Mouse (Mus musculus) heart, postnatal 25 days (tissue): ENCODE measurements around the gene Tap2. TPM values are rescaled to one million over a fixed set of nuclear protein-coding genes. Genes with fewer than 3 reads are reported as not detected.

Experiments used
- DNase-seq: peaks from one replicate; pipeline ENCODE4 v3.0.0; 2022; ENCODE audit warnings: low spot score
- intact Hi-C: fragments of 180-260 bp; cut with DNase I; formaldehyde crosslinking; loops from one replicate; pipeline ENCODE4 v1.15.1; 2025
- total RNA-seq, 2 experiments: library from RNA; stranded (reverse); gene quantifications; 2 replicates each; pipeline ENCODE4 v1.2.3; 2021

Gene Tap2
- total RNA-seq, 2 experiments from 2014 or later, result 21.2 to 22.0 TPM

DNA sequence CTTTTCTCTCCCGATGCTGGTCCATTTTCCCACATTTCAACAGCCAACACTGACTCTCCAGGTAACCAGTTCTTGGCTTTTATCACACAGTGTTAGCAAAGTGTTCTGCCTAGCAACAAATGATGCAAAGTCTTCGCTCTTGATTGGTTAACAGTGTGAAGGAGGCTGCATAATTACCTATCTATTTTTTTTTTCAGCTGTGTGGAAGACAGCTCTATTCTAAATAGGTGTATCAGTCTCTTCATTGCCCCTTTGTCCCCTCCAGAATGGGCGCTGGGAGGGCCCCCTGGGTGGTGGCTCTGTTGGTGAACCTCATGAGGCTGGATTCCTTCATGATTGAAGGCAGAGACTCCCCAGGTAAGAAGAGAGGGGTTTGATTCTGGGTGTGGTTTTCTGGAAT, 35.4 kb downstream of the Tap2 start, which contains the start of gene H2-Ob:
TSS of gene H2-Ob (plus strand) at position 198 of the 400 bp plus-strand sequence.
- DNase-seq, result no peak

DNA sequence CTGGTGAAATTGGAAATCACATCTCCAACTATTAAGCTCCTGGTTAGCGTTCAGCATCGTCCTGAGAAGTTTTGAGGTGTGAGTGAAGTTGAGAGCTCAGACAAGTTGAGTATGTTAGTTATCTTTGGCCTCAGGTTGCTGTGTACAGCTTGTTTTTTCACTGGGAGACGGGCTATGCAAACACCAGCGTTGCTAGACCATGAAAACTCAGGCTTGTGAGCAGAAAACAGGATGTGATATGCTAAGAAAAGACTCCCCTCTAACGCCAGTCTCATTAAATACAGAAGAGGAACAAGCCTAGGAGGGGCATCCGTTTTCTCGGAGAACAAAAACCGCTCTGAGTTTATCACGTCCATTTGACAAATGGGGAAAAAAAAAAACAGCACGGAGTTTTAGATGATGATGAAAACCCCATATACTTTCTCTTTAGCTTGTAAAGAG, 36.3 kb downstream of the Tap2 start:
- no peak for DNase-seq

More for the DNA sequence above, 35.4 kb downstream of the Tap2 start, which contains the start of gene H2-Ob:
- intact Hi-C loops, result loop anchor here (5.0 kb wide), 1 partner anchor 161 kb away; no protein-coding TSS in a partner anchor

DNA sequence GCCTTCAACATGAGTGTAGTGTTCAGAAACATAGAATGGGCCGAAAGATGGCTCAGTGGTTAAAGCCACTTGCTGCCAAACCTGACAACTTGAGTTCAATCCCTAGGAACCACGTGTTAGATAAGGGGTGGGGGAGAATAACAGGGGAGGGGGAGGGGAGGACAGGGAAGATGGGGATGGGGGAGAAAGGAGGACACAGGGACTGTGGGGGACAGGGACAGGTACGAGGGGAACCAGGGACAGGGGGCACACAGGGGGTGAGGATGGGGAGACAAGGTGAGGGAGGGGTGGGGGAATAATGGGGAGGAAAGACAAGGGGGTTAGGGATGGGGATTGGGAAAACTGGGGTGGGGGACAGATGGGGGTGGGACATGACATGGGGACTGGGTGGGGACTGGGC, 37.0 kb downstream of the Tap2 start:
- no peak for DNase-seq
- intact Hi-C loops, result no loop called here

More for the DNA sequence above, 36.3 kb downstream of the Tap2 start:
- intact Hi-C loops, result loop anchor here (5.0 kb wide), 1 partner anchor 162 kb away; no protein-coding TSS in a partner anchor

DNA sequence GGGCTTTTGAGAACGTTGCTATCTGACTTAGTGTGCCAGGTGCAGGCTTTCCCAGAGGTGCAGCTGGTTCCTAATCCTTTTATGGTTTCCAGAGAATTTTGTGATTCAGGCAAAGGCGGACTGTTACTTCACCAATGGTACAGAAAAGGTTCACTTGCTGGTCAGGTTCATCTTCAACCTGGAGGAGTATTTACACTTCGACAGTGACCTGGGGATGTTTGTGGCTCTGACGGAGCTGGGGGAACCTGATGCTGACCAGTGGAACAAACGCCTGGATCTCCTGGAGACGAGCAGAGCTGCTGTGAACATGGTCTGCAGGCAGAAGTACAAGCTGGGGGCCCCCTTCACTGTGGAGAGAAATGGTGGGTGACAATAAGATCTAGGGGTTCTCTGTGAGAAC, 37.6 kb downstream of the Tap2 start:
- intact Hi-C loops, result no loop called here
- DNase-seq, result no peak

DNA sequence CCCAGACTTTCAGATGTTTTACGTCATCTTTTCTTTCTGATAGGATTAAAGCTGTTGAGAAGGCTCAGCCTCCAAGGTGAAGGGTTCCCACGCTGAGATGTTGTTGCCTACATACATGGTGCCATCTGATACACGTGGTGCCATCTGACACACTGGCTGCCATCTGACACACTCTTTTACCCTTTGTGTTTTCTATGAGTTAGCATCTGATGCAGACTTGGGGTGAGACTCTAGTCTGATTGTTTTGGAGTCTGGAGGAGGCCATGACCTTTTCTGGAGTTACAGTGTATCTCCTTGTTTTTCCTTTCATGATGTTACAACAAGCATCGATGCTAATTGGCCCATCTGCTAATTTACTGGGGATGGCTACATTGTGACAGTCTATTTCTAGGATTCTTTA, 41.3 kb downstream of the Tap2 start:
- intact Hi-C loops, result no loop called here
- DNase-seq, result no peak

DNA sequence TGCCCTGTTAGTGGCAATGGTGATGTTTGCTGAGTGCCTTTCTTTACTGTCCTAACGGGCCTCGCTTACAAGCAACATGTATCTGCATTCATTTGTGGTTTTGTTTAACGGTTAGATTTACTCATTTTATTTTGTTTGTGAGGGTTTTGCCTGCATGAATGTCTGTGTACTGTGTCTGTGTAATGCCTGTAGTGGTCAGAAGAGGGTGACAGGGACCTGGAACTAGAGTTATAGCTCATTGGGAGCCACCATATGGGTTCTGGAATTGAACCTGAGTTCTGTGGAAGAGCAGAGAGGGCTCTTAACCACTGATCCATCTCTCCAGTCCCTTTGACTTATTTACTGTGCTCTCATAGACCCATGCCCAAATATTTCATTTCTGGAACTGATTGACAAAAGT, 43.7 kb downstream of the Tap2 start:
- no peak for DNase-seq
- intact Hi-C loops, result no loop called here

DNA sequence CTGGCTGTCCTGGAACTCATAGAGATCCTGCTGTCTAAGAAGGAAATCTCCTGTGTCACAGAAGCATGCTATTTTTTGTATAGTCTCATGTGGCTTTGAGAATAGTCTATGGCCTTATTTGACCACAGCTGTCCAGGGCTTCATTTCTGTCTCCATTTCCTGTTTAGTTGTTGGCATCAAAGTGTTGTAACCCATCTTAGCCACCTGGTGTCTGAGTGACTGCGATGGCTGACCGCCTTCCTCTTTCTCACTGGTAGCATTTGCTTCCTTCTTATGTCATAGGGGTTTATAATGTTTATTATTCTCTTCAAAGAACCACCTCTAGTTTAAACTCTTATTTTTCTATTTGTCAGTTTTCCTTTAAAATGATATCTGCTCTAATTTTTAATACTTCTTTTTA, 45.4 kb downstream of the Tap2 start:
- DNase-seq, result no peak
- intact Hi-C loops, result no loop called here

DNA sequence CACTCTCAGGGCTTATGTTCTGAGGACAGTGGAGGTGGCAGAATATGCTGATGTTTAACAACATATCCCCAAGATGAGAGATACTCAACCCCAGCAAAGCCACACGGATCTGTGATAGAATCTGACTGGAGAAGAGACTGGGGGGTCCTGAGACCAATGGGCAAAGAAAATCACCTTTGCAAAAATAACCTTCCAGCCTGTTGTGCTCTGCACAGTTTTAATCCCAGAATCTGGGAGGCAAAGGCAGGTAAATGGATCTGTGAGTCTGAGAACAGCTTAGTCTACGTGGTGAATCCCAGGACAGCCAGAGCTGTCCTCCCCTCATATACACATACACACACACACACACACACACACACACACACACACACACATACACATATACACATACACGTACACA, 46.0 kb downstream of the Tap2 start:
- intact Hi-C loops, result no loop called here
- no peak for DNase-seq

DNA sequence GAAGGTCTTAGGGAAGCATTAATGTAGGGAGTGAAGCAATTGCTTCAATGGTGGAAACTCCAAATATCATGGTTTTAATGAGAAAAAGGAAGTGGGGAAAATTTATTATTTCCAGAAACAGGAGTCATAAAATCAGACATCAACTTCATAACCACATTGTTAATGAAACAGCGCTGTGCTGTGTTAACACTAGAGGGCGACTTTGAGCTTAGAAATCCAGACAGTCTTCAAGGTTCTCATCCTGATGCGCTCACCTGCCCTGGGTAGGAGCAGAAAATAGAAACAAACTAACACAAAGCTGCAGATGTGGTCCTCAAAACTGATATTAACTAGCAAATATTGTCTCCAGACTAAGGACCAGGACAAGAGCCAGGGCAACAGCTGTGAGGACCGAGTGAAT, 46.6 kb downstream of the Tap2 start:
- no peak for DNase-seq
- intact Hi-C loops, result loop anchor here (1.0 to 5.0 kb wide), 3 partner anchors 63 to 162 kb away; no protein-coding TSS in a partner anchor

DNA sequence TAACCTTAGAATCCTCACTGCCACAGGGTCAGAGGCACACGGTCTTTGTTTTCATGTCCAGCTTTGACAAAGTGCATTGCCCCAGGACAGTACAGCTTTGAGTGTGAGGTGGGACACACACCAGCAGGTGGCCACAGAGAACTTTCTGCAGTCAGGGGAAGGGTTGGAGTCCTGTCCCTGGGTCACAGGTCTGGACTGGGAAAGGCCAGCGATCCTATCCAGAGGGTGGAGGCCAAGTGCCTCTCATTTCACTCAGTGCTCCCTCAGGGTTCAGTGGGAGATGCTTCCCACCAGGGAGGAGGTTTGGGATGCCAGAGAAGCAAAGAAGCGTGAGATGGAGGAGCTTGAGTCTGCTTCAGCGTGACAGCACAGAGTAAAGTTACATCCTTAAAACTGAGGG, 48.3 kb downstream of the Tap2 start:
- intact Hi-C loops, result loop anchor here (2.0 to 5.0 kb wide), 2 partner anchors 61 to 161 kb away; no protein-coding TSS in a partner anchor
- no peak for DNase-seq

DNA sequence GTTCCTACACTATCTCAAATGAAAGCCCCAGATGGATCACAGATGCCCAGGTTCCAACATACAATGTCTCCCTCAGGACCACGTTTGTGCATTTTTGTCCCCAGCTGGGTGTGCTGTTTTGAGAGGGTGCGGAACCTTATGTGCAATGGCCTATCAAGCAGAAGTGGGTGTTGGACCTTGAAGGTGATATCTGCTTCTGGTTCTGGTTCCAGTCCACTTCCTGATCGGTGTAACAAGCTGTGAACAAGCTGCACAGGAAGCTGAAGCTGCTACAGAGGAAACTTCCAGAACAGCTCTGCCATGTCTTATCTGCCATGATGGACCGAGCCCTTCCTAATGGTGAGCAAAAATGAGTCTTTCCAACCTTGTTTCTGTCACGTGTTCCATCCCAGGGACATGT, 53.2 kb downstream of the Tap2 start:
- intact Hi-C loops, result no loop called here
- DNase-seq, result no peak

DNA sequence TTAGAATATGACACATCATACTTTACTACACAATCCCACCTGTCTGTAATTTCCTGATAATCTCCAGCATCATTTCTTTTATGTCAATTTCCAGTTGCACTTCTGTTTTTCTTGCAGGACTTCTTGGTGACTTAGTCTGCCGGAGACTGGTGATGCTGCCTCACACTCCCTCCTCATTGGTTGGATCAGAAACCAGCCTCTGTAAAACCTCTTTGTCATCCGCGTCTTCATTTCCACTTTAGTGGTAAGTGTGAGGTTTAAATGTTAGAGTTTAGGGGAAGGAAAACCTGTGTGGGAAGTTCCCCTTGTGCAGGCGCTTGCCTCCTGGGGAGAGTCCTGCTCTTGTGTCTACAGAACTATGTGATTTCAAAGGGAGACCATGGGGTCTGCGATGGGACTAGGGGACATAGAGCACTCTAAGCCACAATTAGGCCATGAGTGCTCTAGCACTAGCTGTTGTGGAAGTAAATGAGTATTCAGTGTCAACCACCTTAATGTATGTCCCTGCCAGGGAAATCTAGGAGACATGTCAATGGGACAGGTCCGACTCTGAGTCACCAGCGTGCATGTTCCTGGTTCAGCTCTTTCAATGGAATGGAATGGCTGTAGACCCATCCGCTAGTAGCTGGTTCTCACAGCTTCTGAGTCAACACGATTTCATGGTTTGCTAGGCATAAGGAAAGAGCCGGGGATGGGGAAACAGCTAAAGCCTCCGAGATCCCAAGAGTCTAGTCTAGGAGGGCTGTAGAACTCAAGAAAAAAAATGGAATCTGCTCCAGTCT, 54.5 kb downstream of the Tap2 start, which contains the start of gene H2-Ab1:
TSS of gene H2-Ab1 (plus strand) at position 96 of the 782 bp plus-strand sequence.
- DNase-seq, result peak; percentile 50
- intact Hi-C loops, result no loop called here

DNA sequence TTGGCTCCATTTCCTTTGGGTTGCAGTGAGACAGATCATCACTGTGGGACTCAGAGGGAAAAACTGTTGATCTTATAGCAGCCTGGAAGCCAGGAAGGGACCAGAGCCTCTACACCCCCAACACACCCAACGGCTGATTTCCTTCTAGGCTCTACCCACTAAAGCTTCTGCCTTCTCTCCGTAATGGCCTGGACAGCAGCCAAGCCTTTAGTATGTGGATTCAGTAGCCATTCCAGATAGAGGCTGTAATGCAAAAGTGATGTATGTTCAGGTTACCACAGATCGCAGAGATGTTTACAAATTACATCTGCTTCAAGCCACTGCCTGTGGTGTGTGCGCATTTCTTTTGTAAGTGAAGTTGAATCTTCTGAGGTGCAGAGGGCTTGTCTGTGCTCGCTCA, 57.2 kb downstream of the Tap2 start:
- intact Hi-C loops, result loop anchor here (5.0 kb wide), 1 partner anchor 47 kb away; the partner anchor contains the start of gene H2-Eb1
- DNase-seq, result no peak

DNA sequence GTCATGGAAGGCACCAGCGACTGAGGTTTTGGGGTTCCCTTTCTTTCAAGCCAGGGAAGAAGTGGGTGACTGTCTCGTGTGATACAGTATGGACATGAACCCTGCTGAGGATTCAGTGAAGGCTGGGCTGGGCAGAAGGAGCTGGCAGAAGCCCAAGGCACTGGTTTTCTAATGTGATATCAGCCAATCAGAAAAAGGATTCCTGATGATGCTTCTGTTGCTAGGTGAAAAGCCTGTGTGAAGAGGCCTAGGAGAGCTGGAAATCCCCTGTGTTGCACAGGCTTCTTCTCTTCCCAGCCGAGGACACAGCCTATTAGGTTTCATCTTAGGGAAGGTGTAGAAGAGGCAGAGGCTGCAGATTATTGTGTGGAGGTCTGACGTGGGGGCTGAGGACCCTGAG, 58.2 kb downstream of the Tap2 start:
- intact Hi-C loops, result loop anchor here (5.0 kb wide), 1 partner anchor 46 kb away; the partner anchor contains the start of gene H2-Eb1
- no peak for DNase-seq

DNA sequence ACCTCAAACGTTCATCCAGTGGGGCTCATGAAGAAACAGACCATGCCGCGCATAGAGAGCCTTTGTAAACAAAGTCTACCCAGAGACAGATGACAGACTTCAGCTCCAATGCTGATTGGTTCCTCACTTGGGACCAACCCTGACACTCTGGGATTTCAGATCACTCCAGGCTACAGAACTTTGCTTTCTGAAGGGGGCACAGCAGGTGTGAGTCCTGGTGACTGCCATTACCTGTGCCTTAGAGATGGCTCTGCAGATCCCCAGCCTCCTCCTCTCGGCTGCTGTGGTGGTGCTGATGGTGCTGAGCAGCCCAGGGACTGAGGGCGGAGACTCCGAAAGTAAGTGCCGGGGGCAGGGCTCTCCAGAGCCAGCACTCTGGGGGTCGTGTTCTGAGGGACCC, 59.7 kb downstream of the Tap2 start:
- peak; percentile 34 for DNase-seq
- intact Hi-C loops, result loop anchor here (5.0 kb wide), 1 partner anchor 44 kb away; the partner anchor contains the start of gene H2-Eb1

DNA sequence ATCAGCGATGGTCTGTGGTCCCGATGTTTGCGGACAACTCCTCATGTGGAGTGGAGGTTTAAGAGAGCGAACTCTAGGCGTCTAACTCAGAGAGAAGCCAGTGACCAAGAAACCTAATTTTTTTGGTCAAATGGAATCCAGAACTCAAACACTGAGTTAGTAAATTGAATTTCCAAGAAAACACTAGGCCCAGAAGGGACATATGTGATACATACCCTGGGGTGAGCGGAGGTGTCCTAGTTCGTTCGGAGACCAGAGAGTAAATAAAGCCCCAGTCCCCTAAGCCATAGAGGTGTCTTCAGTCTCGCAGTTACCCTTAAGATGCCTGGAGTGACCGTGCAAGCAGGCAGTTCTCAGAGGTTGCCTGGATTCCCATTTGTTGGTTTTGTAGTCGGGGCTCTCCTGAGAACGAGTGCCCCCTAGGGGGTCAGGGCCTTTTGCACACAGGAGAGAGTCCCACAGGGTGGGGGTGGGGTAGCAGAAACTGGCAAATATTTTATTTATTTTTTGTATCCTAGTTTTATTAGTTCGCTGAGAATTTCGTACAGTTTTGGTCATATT, 60.6 kb downstream of the Tap2 start:
- intact Hi-C loops, result loop anchor here (5.0 kb wide), 1 partner anchor 43 kb away; the partner anchor contains the start of gene H2-Eb1
- no peak for DNase-seq

DNA sequence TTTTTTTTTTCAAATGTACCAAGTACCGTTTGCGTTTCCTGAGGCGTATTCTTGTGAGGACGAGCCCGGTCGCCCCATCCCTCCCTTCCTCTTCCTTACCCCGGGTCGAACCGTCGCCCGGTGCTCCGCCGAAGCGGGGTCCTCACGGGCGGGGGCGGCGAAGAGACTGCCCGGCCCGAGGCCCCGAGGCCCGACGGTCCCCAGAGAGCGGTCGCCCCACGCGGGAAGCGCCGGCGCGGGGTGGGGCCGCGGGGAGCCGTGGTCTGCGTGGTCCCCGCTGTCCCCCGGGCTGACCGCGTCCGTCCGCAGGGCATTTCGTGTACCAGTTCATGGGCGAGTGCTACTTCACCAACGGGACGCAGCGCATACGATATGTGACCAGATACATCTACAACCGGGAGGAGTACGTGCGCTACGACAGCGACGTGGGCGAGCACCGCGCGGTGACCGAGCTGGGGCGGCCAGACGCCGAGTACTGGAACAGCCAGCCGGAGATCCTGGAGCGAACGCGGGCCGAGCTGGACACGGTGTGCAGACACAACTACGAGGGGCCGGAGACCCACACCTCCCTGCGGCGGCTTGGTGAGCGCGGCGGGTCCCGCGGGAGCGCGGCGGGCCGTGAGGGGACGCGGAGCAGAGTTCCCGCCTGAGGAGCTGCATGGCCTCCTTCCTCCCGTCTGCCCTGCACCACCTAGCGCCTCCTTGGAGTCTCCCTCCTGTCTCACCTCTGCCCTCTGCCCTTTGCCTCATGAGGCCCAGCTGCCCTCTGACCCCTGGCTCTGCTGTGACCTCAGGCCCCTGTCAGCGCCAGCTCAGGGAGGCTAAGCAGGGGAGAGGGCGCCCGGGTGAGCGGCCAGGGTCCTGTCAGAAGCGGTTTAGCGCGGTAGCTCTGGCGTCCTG, 61.4 kb downstream of the Tap2 start:
- no peak for DNase-seq
- intact Hi-C loops, result loop anchor here (5.0 kb wide), 1 partner anchor 43 kb away; the partner anchor contains the start of gene H2-Eb1
